Mouse (Mus musculus) heart, postnatal 10 days (tissue): Measurements from ENCODE around the gene Rps6kb1. TPM values are rescaled to one million over a fixed set of nuclear protein-coding genes. Genes with fewer than 3 reads are reported as not detected.

Experiments
- DNase-seq, 2 experiments: peaks; one replicate each; pipeline ENCODE4 v3.0.0; 2021
- intact Hi-C: fragments of 180-260 bp; cut with DNase I; formaldehyde crosslinking; loops from one replicate; pipeline ENCODE4 v1.15.1; 2025
- total RNA-seq, 2 experiments: library from RNA; stranded (reverse); gene quantifications; 2 replicates each; pipeline ENCODE4 v1.2.3; 2021

Rps6kb1 gene
- 10 to 100 TPM; 26.0 to 29.2 TPM for total RNA-seq

DNA sequence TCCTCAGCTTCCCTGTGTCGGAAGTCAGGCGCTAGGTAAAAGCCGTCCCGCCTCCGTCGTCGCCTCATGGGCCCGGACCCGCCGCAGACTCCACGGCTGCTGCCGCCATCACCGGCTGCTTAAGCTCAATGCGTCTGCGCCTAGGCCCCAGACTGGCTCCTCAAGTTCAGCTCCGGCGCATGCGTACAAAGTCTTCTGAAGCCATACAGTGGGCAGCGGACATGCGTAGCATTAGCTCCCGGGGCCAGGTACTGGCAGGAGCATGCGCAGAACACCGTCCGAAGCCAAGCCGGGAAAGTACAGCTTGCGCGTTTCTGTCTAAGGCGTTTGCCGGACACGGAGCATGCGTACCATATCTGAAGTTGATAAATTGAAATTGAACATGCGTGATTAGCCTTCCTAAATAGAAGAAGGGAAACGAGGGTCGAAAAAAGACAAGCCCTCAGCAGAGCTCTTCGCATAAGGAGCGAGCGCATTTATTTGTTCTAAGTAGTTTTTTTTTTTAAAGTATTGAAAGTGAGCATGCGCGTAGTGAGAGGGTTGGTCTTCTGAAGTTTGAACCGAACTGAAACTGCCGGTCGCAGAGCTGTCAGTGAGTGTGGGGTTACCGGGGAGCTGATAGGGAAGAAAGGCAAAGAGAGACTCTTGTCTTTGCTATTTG, at the start of gene Rps6kb1, which contains the start of gene Tubd1:
TSS of gene Rps6kb1 (minus strand) at position 167 of the 661 bp plus-strand sequence.
TSS of gene Tubd1 (plus strand) at position 353 of the 661 bp plus-strand sequence.
- DNase-seq = peak; percentile 100
- intact Hi-C loops = no loop called here

DNA sequence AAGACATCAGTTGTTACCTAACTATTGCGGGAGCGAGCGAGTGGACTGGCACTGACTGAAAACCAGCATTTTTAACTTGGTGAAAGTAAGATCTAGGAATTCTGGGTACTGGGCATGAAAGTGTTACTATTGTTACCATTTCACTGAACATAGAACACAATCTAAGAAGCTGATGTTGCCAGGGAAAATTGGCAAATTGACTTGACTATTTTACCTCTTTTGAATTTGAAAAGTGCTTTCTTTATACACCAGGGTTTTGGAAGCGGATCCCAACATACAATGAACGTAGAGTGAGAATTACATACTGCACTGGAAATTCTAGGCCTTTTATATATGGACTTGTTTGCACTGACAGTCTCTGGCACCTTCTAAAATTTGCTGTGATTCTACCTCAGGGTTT, 48.8 kb upstream of the Rps6kb1 start:
- DNase-seq = no peak
- intact Hi-C loops = no loop called here

GRCm38 (mm10) chr11:86592993-86593392, 48.4 kb upstream of the Rps6kb1 start:
- intact Hi-C loops = no loop called here
- DNase-seq = peak in 1 of 2 experiments; percentile 51

DNA sequence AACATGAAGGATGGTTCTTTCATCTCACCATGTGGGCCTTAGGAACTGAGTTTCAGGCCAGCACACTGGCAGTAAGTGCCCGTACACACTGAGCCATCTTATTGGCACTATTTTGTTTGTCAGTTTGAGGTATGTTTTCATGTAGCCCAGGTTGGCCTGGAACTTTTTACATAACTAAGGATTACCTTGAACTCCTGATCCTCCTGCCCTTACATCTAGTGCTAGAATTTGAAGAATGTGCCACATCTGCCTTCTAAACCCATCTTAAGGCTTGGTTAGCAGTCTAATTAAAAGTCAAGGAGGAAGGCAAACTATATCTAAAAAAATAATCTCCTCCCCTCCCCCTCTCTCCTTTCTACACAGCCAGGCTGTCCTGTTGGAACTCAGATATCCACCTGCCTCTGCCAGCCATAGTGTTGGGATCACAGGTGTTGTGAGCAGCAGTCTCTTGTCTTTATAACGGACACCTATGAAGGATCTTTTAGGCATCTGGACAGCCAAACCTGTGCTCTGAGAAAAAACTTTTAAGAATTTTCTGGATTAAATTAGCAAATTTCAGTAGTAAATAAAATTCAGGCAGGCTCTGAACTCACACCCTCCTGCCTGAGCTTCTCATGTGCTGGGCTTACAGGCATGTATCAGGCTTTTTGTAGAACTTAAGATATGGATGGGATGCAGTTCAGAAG, 47.5 kb upstream of the Rps6kb1 start:
- no peak for DNase-seq

GRCm38 (mm10) chr11:86591301-86591845, 46.8 kb upstream of the Rps6kb1 start:
- intact Hi-C loops = no loop called here
- DNase-seq = no peak

More for the DNA sequence above, 47.5 kb upstream of the Rps6kb1 start:
- intact Hi-C loops = no loop called here

DNA sequence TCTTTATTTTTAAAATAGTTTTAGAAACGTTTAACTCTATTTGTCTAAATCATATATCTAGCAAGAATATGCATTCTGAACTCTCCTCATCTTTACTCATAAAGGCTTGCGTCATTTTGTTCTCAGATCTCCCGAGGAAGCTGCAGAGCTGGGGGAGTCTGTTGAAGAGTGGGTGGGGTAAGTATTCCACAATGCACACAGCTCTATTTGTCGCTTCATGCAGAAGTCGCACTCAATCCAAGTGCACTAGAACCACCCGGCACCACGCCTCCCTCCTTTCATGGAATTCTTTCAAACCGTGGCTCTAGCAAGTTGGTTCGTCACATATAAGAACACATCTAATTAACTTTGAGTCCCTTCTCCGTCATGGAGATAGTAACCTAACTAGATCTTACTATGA, 46.0 kb upstream of the Rps6kb1 start:
- DNase-seq = no peak
- intact Hi-C loops = no loop called here

DNA sequence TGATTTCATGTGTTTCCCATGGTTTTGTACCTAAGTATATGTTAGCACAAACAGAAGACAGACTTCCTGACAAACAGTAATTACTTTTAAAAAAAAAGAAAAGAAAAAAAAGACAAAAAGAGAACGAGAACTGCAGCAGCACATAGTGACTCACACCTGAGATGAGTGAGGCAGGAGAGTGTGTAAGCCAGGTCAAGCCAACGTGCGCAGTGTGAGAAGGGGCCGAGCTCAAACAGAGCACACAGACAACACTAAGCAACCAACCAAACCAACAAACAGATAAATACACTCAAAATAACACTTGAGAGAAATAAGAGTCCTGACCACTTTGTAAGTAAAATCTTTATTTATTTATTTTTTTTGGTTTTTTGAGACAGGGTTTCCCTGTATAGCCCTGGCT, 45.5 kb upstream of the Rps6kb1 start:
- intact Hi-C loops = no loop called here
- no peak for DNase-seq

GRCm38 (mm10) chr11:86588583-86589298, 44.1 kb upstream of the Rps6kb1 start:
- DNase-seq = no peak
- intact Hi-C loops = no loop called here

DNA sequence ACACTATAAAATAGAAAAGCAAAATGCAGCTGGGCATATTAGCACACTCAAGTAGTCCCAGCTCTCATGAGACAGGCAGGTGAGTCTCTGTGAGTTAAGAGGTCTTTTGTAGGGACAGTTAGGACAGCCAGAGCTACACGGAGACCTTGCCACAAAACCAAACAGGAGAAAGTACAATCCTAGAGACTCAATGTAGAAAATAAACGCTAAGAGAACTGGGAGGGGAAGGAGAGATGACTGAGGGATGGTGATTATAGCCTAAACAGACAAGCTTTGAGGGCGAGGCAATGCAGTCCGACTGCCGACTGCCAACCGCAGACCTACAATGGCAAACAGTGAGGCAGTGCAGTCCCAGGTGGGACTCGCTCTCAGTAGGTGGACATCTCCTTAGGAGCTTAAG, 43.2 kb upstream of the Rps6kb1 start:
- no peak for DNase-seq
- intact Hi-C loops = no loop called here

- intact Hi-C loops = no loop called here
- peak; percentile 71 to 77 for DNase-seq
These were observed 42.5 kb upstream of the Rps6kb1 start for GRCm38 (mm10) chr11:86586868-86587792.

DNA sequence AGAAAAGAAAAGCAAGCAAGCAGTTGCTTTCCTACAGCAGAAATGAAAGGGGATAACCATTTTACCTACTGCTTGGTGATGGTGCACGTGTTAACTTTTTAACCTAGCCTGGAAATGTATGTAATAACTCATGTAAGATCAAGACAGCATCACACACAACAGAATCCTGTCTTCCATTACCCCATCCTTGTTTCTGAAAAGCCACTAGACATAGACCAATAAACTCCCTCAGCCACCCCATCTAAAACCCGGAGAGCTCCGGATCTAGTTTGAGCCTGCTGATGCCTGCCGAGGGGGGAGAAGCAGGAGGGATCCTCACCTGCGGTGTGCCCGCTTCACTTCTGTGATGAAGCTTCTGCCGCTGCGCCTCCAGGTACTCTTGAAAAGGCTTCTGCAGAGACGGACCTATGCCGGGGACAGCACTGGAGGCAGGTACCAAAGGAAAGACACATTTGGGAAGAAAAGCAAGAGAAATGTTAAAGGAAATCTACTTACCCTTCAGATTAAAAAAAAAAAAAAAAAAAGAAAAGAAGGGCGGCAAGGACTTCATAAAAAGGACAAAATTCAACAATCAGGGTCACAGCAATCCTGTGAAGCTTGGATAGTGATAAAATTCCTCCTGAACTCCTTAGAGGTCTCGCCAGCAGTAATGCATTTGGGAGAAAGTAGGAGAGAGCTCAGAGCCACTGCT, 41.7 kb upstream of the Rps6kb1 start:
- DNase-seq = peak in 1 of 2 experiments; percentile 54
- intact Hi-C loops = no loop called here

DNA sequence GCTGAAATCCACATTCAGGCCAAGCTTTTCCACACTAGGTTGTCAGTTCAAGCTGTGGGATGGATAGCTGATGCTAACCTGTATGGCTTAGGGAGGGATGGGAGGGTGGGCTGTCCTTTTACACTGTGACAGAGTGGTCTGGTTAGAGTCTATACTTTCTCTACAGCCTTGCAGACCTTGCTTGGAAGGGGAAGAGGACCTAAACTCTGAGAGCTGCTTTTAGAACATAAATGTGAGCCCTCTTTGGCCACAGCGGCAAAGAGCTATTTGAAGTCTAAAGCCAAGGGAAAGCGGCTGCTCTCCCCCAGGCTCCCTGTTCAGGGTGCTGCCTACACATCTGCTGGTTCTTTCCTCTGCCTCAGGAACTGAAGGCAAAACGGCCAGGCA, 41.0 kb upstream of the Rps6kb1 start:
- intact Hi-C loops = no loop called here
- no peak for DNase-seq

- intact Hi-C loops = no loop called here
- no peak for DNase-seq
These were observed 40.4 kb upstream of the Rps6kb1 start for GRCm38 (mm10) chr11:86584898-86585597.

- no peak for DNase-seq
- intact Hi-C loops = no loop called here
These were observed 39.6 kb upstream of the Rps6kb1 start for GRCm38 (mm10) chr11:86583990-86584897.

- intact Hi-C loops = no loop called here
- DNase-seq = no peak
These were observed 38.8 kb upstream of the Rps6kb1 start for GRCm38 (mm10) chr11:86583313-86583825.

- intact Hi-C loops = no loop called here
- no peak for DNase-seq
These were observed 38.1 kb upstream of the Rps6kb1 start for GRCm38 (mm10) chr11:86582543-86583260.

DNA sequence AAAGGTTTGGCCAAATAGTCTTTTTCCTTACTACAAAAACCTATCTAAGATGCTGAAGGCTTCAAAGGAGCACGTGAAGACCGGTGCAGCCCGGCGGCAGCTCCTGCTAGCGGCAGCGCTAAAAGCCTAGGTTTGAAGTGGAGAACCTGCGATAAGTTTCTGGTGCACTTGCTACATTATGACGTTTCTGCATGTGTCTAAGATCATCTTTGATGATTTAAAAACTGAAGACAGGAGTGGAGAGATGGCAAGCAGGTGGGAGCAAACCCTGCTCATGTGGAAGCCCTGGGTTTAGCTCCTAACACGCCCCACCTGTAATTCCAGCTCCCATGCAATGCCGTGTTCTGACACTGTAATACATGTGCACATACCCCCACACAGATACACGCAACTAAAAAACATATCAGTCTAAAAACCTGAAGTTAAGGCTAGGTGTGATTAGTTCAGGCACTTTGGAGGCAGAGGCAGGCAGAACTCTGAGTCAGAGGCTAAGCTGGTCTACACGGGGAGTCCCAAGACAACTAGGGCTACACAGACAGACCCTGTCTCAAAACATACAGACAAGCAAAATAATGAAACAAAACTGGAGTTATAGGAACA, 37.4 kb upstream of the Rps6kb1 start:
- DNase-seq = no peak
- intact Hi-C loops = no loop called here
